Mouse (Mus musculus): ENCODE data around the gene Chrna5. TPM values are rescaled to one million over a fixed set of nuclear protein-coding genes. Genes with fewer than 3 reads are reported as not detected.
"Not testable (repeated sequence)": the region's sequence is repeated elsewhere in the genome, so short reads cannot be mapped to it uniquely, and the experiment has no call there.

Chrna5 gene
- not detected for total RNA-seq (2021)
- long read RNA-seq, experiment 1, result 0 reads
- long read RNA-seq, experiment 2, result 0 reads

GRCm38 (mm10) chr9:54980674-54981073 lies at the start of gene Chrna5:
Chrna5 (plus strand) TSS chr9:54980880.
- no peak for DNase-seq (ENCODE audit: low spot score)

- no peak for DNase-seq (ENCODE audit: low spot score)
These were observed 48.9 kb upstream of the Chrna5 start for GRCm38 (mm10) chr9:54931765-54932164.

- DNase-seq (ENCODE audit: low spot score), result no peak
These were observed 48.3 kb upstream of the Chrna5 start for GRCm38 (mm10) chr9:54932379-54932778.

- DNase-seq (ENCODE audit: low spot score), result no peak
These were observed 38.6 kb upstream of the Chrna5 start for GRCm38 (mm10) chr9:54942071-54942470.

- DNase-seq (ENCODE audit: low spot score), result no peak
These were observed 36.2 kb upstream of the Chrna5 start for GRCm38 (mm10) chr9:54944467-54944866.

GRCm38 (mm10) chr9:54946256-54946655 lies 34.4 kb upstream of the Chrna5 start:
- no peak for DNase-seq (ENCODE audit: low spot score)

- DNase-seq (ENCODE audit: low spot score), result peak; percentile 41
These were observed 31.2 kb upstream of the Chrna5 start for GRCm38 (mm10) chr9:54949465-54949864.

- DNase-seq (ENCODE audit: low spot score), result not testable (repeated sequence)
These were observed 30.5 kb upstream of the Chrna5 start for GRCm38 (mm10) chr9:54950162-54950561.

GRCm38 (mm10) chr9:54950575-54951321 lies 29.9 kb upstream of the Chrna5 start, which contains the start of the genes Psma4 and AY074887:
Psma4 (plus strand) TSS chr9:54950790.
AY074887 (minus strand) TSS chr9:54950998.
- DNase-seq (ENCODE audit: low spot score), result peak; percentile 90

- DNase-seq (ENCODE audit: low spot score), result no peak
These were observed 19.6 kb upstream of the Chrna5 start for GRCm38 (mm10) chr9:54961059-54961458.

GRCm38 (mm10) chr9:54963669-54964068 lies 17.0 kb upstream of the Chrna5 start:
- no peak for DNase-seq (ENCODE audit: low spot score)

- DNase-seq (ENCODE audit: low spot score), result no peak
These were observed 10.6 kb upstream of the Chrna5 start for GRCm38 (mm10) chr9:54969972-54970637.

GRCm38 (mm10) chr9:54981291-54982191 lies 861 bp downstream of the Chrna5 start:
- no peak for DNase-seq (ENCODE audit: low spot score)

- DNase-seq (ENCODE audit: low spot score), result no peak
These were observed 1.7 kb downstream of the Chrna5 start for GRCm38 (mm10) chr9:54982401-54982800.

- DNase-seq (ENCODE audit: low spot score), result no peak
These were observed 9.7 kb downstream of the Chrna5 start for GRCm38 (mm10) chr9:54990362-54990761.

- no peak for DNase-seq (ENCODE audit: low spot score)
These were observed 13.7 kb downstream of the Chrna5 start for GRCm38 (mm10) chr9:54994381-54994780.

GRCm38 (mm10) chr9:54995645-54996044 lies 15.0 kb downstream of the Chrna5 start:
- no peak for DNase-seq (ENCODE audit: low spot score)

- no peak for DNase-seq (ENCODE audit: low spot score)
These were observed 22.9 kb downstream of the Chrna5 start for GRCm38 (mm10) chr9:55003609-55004008.

GRCm38 (mm10) chr9:55009692-55010091 lies 29.0 kb downstream of the Chrna5 start:
- no peak for DNase-seq (ENCODE audit: low spot score)

- no peak for DNase-seq (ENCODE audit: low spot score)
These were observed 30.1 kb downstream of the Chrna5 start for GRCm38 (mm10) chr9:55010588-55011350.

GRCm38 (mm10) chr9:55016926-55017325 lies 36.2 kb downstream of the Chrna5 start:
- no peak for DNase-seq (ENCODE audit: low spot score)

Data from gastrocnemius, adult 18-20 months (tissue).